Mouse (Mus musculus): ENCODE measurements around the gene Pwp1.
"Not testable (repeated sequence)": the region's sequence is repeated elsewhere in the genome, so short reads cannot be mapped to it uniquely, and the experiment has no call there.

The Pwp1 gene

DNA sequence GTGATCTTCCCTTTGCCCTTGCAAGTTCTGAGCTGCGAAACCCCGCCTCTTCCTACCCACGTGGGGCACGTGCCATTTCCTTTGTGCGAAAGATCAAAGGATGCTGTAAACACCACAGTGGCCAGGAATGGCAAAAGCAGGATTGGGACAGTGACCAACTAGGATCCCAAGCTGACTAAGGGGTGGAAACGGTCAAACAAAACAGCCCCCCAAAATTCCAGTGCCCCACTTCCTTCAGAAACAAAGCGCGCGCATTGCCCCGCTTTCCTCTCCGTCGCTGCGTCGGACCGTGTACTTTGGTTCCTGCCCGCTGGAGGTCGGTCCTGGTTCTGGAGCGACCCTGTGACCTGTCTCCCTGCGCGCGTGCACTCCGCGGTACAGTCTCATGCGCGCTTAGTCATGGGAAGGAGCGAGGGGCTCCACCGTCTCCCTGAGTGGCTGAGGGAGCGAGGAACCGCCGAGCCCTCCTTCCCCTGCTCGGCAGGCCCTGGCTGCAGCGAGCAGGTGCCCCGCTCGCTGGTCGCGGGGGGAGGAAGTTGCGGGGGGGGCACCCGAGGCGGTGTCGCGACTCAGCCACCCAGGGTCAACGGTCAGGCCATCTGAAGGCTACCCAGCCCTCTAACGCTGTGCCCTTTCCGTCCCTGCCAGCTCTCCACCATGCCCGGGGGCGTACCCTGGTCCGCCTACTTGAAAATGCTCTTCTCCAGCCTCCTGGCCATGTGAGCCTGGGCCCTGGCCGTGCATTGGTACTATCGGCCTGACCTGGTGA, at the start of gene Pwp1:
Pwp1 (plus strand) TSS at position 410 of the 769 bp plus-strand sequence.
- DNase-seq (ENCODE audit: extremely low read depth, insufficient read length, low spot score): peak; percentile 71

DNA sequence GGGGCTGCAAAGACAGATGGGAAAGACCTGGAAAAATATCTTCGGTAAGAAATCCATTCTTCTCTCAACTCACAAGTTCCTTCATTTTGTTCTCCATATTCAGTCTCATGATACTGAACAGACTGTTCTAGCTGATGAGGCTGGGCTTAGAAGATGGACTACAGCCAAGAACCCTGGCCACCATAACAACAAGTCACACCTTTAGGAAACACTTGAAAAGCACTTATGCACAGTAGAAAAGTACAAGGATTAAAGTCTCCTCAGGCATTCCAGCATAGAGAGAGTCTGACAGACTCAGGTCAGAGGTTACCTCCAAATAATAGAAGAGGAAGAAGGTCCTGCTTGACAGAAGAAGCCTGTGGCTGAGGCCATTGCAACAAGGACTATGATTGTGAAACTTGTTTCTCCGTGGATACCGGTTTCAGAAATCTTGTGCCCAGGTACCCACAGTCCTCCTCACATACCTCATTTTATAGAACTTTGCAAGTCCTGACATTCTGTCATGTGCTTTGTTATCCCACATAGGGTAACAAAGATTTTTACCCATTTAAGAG, 7.1 kb upstream of the Pwp1 start:
- not testable (repeated sequence) for DNase-seq (ENCODE audit: extremely low read depth, insufficient read length, low spot score)

DNA sequence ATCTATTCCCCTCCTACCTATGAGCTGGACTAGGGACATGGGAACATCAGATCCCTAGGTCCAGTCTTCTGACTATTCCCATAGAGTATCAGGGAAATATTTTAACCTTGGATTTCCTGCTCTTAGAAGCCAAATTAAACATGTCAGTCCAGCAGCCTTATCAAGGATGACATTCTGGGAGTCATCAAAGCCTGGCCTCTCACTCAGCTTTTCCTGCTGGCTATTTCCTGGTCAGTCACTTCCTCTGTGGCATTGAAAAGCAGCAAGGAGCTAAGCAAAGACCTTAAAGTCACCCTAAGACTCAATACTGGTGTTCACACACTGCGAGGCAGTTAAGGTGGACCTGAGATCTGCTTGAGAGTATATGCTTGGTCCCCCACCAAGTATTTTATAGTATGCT, 5.5 kb upstream of the Pwp1 start:
- DNase-seq (ENCODE audit: extremely low read depth, insufficient read length, low spot score): not testable (repeated sequence)

DNA sequence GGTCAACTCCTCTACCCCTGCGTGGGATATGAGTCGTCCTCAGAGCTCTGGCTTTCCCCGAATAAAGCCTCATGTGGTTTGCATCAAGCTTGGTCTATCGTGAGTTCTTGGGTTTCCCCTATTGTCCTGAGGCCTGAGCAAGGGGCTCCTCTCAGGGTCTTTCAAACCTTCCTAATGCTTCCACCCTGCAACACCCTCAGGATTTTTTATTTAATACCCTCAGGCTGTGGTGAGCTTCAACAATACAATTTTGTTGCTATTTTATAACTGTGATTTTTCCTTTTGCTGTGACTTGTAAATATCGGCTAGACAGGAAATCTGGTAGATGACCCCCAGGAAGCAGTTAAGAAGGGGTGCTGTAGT, 591 bp upstream of the Pwp1 start:
- DNase-seq (ENCODE audit: extremely low read depth, insufficient read length, low spot score): not testable (repeated sequence)

DNA sequence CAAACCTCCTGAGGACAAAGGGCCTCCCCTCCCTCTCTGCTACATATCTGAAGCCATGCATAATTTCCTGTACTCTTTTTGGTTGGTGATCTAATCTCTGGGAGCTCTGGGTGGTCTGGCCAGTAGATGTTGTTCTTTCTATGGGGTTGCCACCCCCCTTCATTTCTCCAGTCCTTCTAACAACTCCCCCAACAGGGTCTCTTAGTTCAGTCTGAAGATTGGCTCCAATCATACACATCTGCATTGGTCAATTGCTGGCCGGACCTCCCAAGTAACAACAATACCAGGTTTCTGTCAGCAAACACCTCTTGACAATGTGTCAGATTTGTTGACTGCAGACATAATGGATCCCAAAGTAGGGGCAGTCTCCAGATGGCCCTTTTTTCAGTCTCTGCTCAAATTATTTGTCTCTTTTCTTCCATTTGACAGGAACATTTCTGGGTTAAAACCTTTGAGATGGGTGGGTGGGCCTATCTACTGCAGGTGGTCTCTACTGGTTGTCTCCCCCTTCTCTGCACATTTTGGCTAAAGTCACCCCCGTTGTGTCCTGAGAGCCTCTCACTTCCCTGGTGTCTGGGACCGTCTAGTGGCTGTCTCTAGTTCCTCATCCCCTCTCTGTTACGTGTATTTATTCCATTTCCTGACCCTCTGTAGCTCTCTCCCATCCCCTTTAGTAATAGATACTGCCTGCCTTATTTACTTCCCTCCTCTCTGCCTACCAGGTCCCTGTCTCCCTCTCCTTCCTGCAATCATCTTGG, 17.0 kb downstream of the Pwp1 start:
- no peak for DNase-seq (ENCODE audit: extremely low read depth, insufficient read length, low spot score)

DNA sequence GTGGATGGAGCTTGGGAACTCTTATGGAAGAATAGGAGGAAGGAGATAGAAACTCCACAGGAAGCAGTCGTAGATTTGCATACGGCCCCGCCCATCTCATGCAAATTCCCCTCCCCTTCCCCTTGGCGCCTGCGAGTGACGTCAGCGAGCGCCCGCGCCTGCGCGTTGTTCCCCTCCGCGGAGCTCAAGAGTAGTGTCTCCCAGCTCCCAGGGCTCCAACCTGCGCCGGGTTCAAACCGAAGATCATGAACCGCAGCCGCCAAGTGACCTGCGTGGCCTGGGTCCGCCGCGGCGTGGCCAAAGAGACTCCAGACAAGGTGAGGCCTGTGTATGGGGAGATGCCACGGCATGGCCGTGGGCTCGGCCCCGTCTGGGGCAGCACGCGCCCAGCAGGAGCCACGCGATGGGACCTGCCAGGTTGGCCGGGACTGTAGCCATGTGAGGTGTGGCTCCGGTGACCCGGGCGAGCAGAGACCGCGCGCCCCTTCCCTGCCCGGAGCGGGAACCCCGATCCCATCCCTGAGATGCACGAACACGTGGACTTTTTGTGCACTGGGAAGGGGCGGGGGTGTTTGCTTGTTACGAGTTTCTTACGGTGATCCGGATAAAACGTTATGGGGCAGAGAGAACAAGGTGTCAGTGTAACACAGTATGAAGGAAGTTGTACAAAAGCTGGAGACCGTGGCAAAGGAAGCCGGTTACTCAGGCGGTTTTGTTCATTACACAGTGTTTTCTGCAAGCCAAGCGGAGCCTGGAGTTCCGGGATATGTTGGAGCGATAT, 42.6 kb downstream of the Pwp1 start:
- peak; percentile 97 for DNase-seq (ENCODE audit: extremely low read depth, insufficient read length, low spot score)

DNA sequence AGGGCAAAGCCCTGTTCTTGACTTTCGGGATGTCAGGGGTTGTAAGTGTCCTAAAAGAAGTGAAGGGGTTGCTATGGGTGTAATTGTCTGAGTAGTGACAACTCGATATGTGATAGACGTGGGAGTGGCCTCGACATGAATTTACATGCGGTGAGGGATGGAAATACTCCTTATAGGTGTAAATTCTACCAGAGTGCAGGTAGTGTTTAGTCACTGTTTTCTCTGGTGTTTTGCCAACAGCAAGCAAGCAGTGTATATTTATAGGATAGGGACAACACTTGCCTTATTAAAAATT, 43.1 kb downstream of the Pwp1 start:
- no peak for DNase-seq (ENCODE audit: extremely low read depth, insufficient read length, low spot score)

DNA sequence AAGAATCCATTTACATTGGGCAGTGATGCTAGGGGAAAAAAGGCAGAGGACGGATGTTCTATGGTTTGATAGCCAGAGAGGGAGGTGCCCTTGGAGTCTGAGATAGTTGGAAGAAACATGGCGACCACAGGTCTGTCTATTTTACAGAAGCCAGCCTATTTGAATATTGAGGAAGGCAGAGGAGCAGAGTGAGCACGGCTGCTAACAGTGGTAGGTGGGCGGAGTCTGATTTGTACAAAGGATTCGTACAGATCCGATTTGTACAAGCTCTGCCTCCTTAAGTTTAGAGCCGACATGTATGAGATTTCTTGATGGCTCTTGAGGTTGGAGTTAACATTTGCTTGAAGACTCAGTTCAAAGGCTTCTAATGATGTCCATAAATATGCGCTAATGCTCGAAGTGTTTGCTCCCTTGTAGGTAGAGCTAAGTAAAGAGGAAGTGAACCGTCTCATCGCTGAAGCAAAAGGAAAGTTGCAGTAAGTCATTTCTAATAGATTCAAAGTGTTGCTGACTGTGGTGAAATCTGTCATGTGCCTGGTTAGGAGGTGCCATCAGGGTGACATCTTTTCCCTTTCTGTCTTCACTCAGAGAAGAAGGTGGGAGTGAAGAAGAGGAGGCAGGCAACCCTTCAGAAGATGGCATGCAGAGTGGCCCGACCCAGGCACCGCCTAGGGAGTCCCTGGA, 44.7 kb downstream of the Pwp1 start:
- DNase-seq (ENCODE audit: extremely low read depth, insufficient read length, low spot score): no peak

DNA sequence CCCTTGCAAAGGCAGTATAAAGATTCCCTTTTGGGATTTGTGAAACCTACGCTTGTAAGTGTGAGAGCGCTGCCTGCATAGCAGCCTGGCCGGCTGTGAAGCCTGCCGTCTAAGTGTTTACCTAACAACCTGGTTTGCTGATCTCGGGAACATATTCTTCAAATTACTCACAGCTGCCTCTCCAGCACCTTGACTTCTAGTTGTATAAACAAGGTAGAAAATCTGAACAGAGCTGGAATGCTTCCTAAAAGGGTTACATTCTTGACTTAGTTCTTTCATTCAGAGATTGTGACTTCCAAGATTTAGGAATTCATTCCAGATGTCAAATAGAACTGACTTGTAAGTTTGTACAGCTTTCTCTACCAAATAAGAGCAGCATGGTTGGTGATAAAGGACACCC, 46.5 kb downstream of the Pwp1 start:
- DNase-seq (ENCODE audit: extremely low read depth, insufficient read length, low spot score): no peak

DNA sequence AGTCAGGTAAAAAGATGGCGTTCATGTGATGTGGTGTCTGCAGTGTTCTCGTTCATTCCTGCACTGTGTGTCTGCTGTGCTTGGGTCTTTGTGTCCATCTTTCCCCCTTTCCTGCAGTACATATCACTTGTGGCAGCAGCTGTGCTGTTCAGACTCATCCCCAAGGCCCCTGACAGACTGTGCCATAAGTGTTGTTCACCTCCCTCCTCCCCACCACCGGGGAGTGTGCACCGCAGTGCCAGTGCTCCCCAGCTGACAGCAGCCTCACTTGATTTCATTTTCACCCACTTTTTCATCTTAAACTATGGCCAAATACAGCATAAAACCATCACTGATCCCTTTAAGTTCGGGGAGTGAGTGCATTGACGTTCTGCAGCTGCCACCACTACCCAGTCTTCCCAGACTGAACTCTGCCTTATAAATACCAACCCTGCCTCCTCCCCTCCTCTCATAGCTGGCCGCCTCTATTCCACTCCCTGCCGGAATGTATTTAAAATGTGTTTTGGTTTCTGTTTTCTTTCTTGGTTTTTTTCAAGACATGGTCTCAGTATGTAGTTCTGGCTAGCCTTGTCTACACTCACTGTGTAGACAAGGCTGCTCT, 50.7 kb downstream of the Pwp1 start:
- no peak for DNase-seq (ENCODE audit: extremely low read depth, insufficient read length, low spot score)

DNA sequence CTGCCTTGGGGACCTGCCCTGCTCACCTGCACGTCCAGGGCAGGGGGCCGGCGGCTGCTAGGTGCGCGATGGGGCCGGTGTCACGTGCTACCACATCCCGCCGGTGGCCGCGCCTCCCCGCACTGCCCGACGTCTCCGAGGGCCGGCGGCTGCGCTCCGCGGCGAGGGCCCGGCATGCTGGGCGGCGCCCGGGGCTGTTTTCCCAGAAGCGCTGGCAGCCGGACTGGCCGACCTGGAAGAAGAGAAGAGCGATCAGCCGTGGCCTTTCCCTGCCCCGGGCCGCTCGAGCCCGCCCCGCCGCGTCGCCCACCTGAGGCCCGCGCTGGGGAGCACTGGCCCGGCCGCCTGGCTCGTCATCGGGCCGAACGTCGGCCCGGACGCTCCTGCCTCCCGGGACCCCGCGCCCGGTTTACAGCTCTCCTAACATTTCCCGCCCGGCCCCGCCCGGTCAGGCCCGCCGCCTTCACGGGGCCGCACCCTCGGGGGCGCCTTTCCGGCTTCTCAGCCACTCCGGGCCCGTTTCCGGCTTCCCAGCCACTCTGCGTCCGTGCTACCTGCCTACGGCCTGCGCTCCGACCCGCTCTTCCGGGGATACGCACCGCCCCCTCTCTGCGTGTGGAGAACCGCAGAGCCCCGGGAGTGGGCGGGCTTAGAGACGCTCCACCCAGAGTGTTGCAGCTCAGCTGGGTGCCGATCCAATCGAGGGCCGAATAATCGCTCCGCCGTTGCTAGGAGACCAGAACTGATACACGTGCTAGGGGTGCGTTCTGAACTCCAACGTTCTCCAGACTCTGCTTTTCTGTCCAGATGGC, 87.4 kb downstream of the Pwp1 start, which contains the start of gene Prdm4:
Prdm4 (minus strand) TSS at position 645 of the 812 bp plus-strand sequence.
- peak; percentile 98 for DNase-seq (ENCODE audit: extremely low read depth, insufficient read length, low spot score)

DNA sequence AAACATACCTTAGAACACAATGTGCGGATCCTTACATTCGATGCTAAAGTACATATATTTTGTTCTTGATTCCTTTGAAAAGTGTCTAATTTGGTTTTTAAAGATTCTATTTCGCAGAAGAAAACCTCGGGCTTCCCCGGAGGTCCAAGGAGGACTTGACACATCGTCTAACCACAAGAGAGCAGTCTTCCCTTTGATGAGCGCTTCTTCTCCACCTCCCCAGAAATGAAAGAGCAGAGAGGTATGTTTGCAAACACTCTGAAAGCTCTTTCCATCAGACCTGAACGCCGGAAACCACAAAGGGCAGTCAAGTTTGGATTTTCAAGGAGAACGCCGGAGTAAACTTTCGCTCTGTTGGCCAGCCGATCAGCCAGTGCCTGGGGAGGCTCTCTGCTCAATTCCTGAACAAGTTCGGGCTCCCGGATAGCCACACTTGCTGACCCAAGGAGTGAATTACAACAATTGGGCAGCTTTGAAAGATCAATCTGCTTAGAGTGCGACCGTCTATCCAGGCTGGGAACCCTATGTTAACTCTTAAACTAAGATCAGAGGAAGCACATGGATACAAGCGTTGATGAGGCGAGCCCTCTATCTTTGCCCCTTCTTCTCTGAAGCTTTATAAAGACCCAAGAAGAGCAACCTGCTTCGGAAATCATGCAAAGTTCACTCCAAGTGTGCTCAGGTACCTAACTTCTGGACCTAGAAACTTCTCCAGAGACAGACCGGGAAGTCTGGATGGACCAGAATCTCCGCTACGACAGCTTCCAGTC, 98.6 kb downstream of the Pwp1 start, which contains the start of gene Ascl4:
Ascl4 (plus strand) TSS at position 6 of the 770 bp plus-strand sequence.
- DNase-seq (ENCODE audit: extremely low read depth, insufficient read length, low spot score): no peak

DNA sequence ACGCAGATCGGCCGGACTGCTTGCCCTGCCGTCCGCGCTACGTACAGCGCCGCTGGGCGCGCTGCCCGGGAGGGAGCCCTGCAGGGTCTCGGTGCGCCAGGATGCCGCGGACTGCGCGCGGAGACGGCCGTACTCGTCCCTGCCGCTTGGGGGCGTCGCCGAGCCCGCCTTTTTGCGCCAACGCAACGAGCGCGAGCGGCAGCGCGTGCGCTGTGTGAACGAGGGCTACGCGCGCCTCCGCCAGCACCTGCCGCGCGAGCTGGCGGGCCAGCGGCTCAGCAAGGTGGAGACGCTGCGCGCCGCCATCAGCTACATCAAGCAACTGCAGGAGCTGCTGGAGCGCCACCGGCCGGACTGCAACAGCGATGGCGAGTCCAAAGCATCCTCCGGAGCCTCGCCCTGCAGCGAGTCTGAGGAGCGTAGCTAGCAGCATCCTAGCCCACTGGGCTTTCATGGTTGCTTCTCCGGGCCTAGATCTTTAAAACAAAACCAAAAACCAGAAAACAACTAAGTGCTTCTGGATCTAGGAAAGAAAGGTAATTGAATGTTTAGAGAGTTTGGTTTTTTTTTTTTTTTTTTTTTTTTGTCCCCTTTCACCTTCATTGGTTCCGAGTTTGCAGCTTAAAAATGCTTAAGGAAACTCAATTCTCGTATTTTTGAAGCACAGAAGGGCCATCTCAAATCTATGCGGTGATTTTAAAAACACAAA, 99.4 kb downstream of the Pwp1 start:
- peak; percentile 13 for DNase-seq (ENCODE audit: extremely low read depth, insufficient read length, low spot score)

DNA sequence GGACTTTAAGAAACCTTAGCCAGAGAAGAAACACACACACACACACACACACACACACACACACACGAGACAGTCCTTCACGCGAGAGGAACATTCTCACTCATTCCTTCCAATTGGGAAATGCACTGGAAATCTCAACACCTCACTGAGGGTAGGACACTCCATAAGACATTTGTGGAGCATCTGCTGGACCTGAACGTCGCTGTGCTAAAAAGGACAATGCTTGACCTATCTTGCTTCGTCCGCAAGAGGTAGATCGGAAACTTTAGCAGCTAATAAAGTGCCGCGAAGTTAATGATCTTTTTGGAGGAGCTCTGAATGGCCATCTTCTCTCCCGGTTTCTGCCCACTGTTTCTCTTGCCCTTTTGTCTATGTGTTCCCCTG, 99.9 kb downstream of the Pwp1 start:
- DNase-seq (ENCODE audit: extremely low read depth, insufficient read length, low spot score): no peak

DNA sequence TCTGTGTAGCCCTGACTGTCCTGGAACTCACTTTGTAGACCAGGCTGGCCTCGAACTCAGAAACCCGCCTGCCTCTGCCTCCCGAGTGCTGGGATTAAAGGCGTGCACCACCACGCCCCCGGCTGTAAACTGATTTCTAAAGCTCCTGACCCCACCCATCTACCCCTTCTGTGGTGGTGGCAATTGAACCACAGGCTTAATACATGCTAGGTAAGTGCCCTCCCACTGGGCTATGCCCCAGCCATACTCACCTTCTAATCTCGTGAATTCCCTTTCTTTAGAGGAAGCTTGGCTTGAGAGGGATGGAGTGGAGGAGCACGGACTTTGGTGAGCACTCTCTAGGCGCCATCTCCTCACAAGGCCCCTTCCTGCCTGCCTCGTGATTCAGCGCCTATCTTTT, 100.7 kb downstream of the Pwp1 start:
- no peak for DNase-seq (ENCODE audit: extremely low read depth, insufficient read length, low spot score)

DNA sequence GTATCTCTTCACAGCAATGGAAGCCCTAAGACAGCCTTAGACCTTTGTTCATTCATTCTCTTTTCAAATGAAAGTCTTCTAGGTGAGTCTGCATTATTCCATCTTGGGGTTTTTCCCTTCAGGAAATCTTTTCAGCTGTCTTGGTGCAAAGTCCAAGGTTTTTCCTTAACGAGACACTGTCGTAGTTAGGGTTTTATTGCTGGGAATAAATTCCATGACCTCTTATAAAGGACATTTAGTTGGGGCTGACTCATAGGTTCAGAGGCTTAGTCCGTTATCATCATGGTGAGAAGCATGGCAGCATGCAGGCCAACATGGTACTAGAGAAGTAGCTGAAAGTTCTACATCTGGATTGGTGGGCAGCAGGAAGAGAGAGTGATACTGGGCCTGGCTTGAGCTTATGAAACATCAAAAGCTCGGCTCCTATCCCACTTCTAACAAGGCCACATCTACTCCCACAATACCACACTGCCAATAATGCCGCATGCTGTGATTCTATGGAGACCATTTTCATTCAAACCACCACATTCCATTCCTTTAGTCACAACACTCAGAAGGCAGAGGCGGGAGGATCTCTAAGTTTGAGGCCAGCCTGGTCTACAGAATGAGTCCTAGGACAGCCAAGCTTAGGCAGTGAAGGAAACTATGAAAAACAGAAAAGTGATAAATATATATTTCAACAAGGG, 107.1 kb downstream of the Pwp1 start:
- no peak for DNase-seq (ENCODE audit: extremely low read depth, insufficient read length, low spot score)

Measured in 3134 (cell line).